Mouse (Mus musculus) olfactory bulb, adult 2 months (tissue): ENCODE results near the gene Mfsd14a.

Experiments used
- CTCF ChIP-seq: fragments of 200-500 bp; IDR thresholded peaks from 2 replicates; pipeline ENCODE4 v1.5.1; 2012; ENCODE audit warnings: low read depth, mild to moderate bottlenecking, low read length, moderate library complexity; ENCODE audit not compliant: insufficient read depth
- POLR2A ChIP-seq: fragments of 200-500 bp; IDR thresholded peaks from 2 replicates; pipeline ENCODE4 v1.6.1; 2012; ENCODE audit warnings: mild to moderate bottlenecking, low read depth, low read length, moderate library complexity; ENCODE audit not compliant: insufficient read depth

DNA sequence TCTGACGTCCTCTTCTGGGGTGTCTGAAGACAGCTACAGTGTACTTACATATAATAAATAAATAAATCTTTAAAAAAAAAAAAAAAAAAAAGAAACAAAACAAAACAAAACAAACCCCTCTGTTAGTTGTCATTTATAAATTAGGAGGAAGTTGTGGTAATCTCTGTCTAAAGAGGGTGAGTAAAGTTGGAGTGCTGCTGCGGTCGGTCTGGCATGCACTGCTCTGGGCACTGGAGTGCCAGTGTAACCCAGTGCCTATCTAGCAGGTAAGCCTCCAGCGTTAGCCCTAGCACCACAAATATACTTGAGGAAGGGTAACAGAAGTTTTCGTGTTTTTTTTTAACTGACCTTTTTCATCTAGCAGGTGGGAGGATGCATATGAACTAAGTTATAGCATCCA is 61.5 kb downstream of the Mfsd14a start:
- TF ChIP-seq POLR2A (no peak), CTCF (no peak)
